Mouse (Mus musculus) lung, postnatal 0 days (tissue): ENCODE results near the gene Cdhr3. TPM values are rescaled to one million over a fixed set of nuclear protein-coding genes. Genes with fewer than 3 reads are reported as not detected.

Experiments
- ATAC-seq: fragments of 200-750 bp; cut with Nextera tagmentation; 2 replicates; pipeline ENCODE4 v1.8.0; 2017; ENCODE audit warnings: moderate library complexity
- DNase-seq: peaks from one replicate; pipeline ENCODE4 v3.0.0-alpha.2; 2016; ENCODE audit warnings: low spot score
- H3K27ac ChIP-seq: fragments of 300-500 bp; sonication (generic); 2 replicates; pipeline ENCODE4 v1.5.1; 2014; ENCODE audit warnings: antibody characterized with exemption, mild to moderate bottlenecking, low read length, mixed read lengths
- H3K27me3 ChIP-seq: fragments of 300-500 bp; sonication (generic); replicated peaks from 2 replicates; pipeline ENCODE4 v1.6.1; 2014; ENCODE audit warnings: low read length, mixed read lengths; ENCODE audit not compliant: insufficient read depth
- H3K36me3 ChIP-seq: fragments of 300-500 bp; sonication (generic); 2 replicates; pipeline ENCODE4 v1.6.1; 2014; ENCODE audit warnings: low read length, mixed read lengths; ENCODE audit not compliant: insufficient read depth
- H3K4me1 ChIP-seq: fragments of 300-500 bp; sonication (generic); 2 replicates; pipeline ENCODE4 v1.6.1; 2014; ENCODE audit warnings: antibody characterized with exemption, low read depth, low read length, mixed read lengths; ENCODE audit not compliant: insufficient read depth
- H3K4me2 ChIP-seq: fragments of 300-500 bp; sonication (generic); replicated peaks from 2 replicates; pipeline ENCODE4 v1.6.1; 2014; ENCODE audit warnings: low read depth, mild to moderate bottlenecking, low read length, moderate library complexity, mixed read lengths
- H3K4me3 ChIP-seq: fragments of 300-500 bp; sonication (generic); 2 replicates; pipeline ENCODE4 v1.5.1; 2014; ENCODE audit warnings: low read depth, low read length
- H3K9ac ChIP-seq: fragments of 300-500 bp; sonication (generic); replicated peaks from 2 replicates; pipeline ENCODE4 v1.6.1; 2014; ENCODE audit warnings: low read depth, mild to moderate bottlenecking
- H3K9me3 ChIP-seq: fragments of 300-500 bp; sonication (generic); 2 replicates; pipeline ENCODE4 v1.6.1; 2016; ENCODE audit warnings: low read length, mixed read lengths
- CTCF ChIP-seq: IDR thresholded peaks from 2 replicates; pipeline ENCODE4 v1.5.1; 2016; ENCODE audit warnings: antibody characterized with exemption, mild to moderate bottlenecking
- EP300 ChIP-seq: IDR thresholded peaks from 2 replicates; pipeline ENCODE4 v1.6.1; 2016; ENCODE audit warnings: antibody characterized with exemption, mild to moderate bottlenecking, control low read depth
- WGBS: fragments of 180-500 bp; shearing (Covaris S2); extraction: QIAGEN DNeasy Blood & Tissue Kit; methylation state at CpG from one replicate; pipeline ENCODE4 v1.1.7; 2014; 5-methylcytosine and 5-hydroxymethylcytosine counted together
- microRNA-seq: library from miRNA; unstranded; fragments of <30 nt; microRNA quantifications from one replicate; pipeline ENCODE4, GENCODE M21; 2016
- polyA plus RNA-seq: library from polyadenylated mRNA; unstranded; fragments of >200 nt; fragmentation: Nextera tagmentation; extraction: Ambion mirVana; gene quantifications from 2 replicates; pipeline ENCODE4 v1.2.1, GENCODE M21; 2015

Cdhr3 gene
- polyA plus RNA-seq, 1 experiment from 2014 or later = 5.6 TPM

GRCm38 (mm10) chr12:32998766-32999165 lies 93.9 kb downstream of the Cdhr3 start:
- Histone ChIP-seq H3K4me2 (no peak overlapping the region), H3K36me3 (no peaks in the 10 kb centered on the region), H3K27ac (no peak overlapping the region), H3K4me3 (no peak overlapping the region), H3K9ac (no peak overlapping the region), H3K4me1 (0 out of 2 replicates have a peak, but pooled peaks cover 6% of the 10 kb centered on the region), H3K9me3 (no peaks in the 10 kb centered on the region), H3K27me3 (no peaks in the 10 kb centered on the region)
- DNase-seq (no peak), ATAC-seq (no peak)
- 52% methylated on average over 5 of the region's 5 CpGs for WGBS
- TF ChIP-seq EP300 = no peak
- no peak for TF ChIP-seq CTCF

GRCm38 (mm10) chr12:32995081-32995834 lies 97.4 kb downstream of the Cdhr3 start:
- Histone ChIP-seq H3K36me3 (no peaks in the 10 kb centered on the region), H3K4me2 (no peak overlapping the region), H3K4me3 (no peak overlapping the region), H3K27ac (peak overlapping the region; percentile 78), H3K27me3 (no peaks in the 10 kb centered on the region), H3K4me1 (peaks cover 3% of the 10 kb centered on the region; the same call in 1 of the 2 replicates), H3K9me3 (no peaks in the 10 kb centered on the region), H3K9ac (no peak overlapping the region)
- peak; percentile 75 for TF ChIP-seq EP300
- peak; percentile 47 for TF ChIP-seq CTCF
- 56% methylated on average over 4 of the region's 4 CpGs for whole genome bisulfite sequencing
- DNase-seq (peak; percentile 84), ATAC-seq (peak; percentile 94)

GRCm38 (mm10) chr12:32994081-32994480 lies 98.6 kb downstream of the Cdhr3 start:
- DNase-seq = no peak
- WGBS = 66% methylated on average over 5 of the region's 5 CpGs
- Histone ChIP-seq H3K9me3 (no peaks in the 10 kb centered on the region), H3K4me2 (no peak overlapping the region), H3K36me3 (no peaks in the 10 kb centered on the region), H3K27me3 (no peaks in the 10 kb centered on the region), H3K4me3 (no peak overlapping the region), H3K4me1 (peaks cover 3% of the 10 kb centered on the region; the same call in 1 of the 2 replicates), H3K9ac (no peak overlapping the region), H3K27ac (peak overlapping the region; percentile 78)
- no peak for ATAC-seq
- TF ChIP-seq CTCF (no peak), EP300 (no peak)

GRCm38 (mm10) chr12:32989731-32990130 lies 102.9 kb downstream of the Cdhr3 start:
- H3K27me3 ChIP-seq = no peaks in the 10 kb centered on the region
- no peaks in the 10 kb centered on the region for H3K9me3 ChIP-seq
- no peaks in the 10 kb centered on the region for H3K36me3 ChIP-seq
- DNase-seq (peak; percentile 56), ATAC-seq (peak; percentile 86)
- no peak for TF ChIP-seq CTCF
- TF ChIP-seq EP300 = peak; percentile 61
- no peak overlapping the region for H3K4me3 ChIP-seq
- H3K27ac ChIP-seq = peak overlapping the region; percentile 52; the same call in 1 of the 2 replicates
- WGBS = 53% methylated on average over 12 of the region's 12 CpGs
- no peak overlapping the region for H3K9ac ChIP-seq
- no peaks in the 10 kb centered on the region; the same call in 1 of the 2 replicates for H3K4me1 ChIP-seq
- H3K4me2 ChIP-seq = no peak overlapping the region

- 35% methylated on average over 1 of the region's 1 CpGs for WGBS
- TF ChIP-seq CTCF = no peak
- no peak for TF ChIP-seq EP300
These were observed 106.4 kb downstream of the Cdhr3 start for GRCm38 (mm10) chr12:32986284-32986683.

More at GRCm38 (mm10) chr12:32986284-32986683, 106.4 kb downstream of the Cdhr3 start:
- H3K9me3 ChIP-seq = no peaks in the 10 kb centered on the region
- H3K4me3 ChIP-seq = no peak overlapping the region
- H3K27ac ChIP-seq = no peak overlapping the region
- H3K9ac ChIP-seq = no peak overlapping the region
- ATAC-seq = no peak
- H3K4me1 ChIP-seq = no peaks in the 10 kb centered on the region
- DNase-seq = no peak
- H3K4me2 ChIP-seq = no peak overlapping the region
- H3K27me3 ChIP-seq = no peaks in the 10 kb centered on the region
- no peaks in the 10 kb centered on the region for H3K36me3 ChIP-seq

Small RNA genes lying within 50 kb of the gene (microRNA-seq; reads per million reads assigned to microRNA genes)
- gene Gm22904 = not detected

Other genes with a start within 250 kb of the Cdhr3 start
- 237 and 251 TPM in 2 replicates for gene Sypl, start 139.0 kb downstream of the Cdhr3 start, polyA plus RNA-seq
- gene Atxn7l1, start 54.8 kb upstream of the Cdhr3 start, polyA plus RNA-seq = 9.6 and 10.2 TPM in 2 replicates